Mouse (Mus musculus) thymus, adult 2 months (tissue): ENCODE results near the gene Polr2f.

Experiments used
- CTCF ChIP-seq: fragments of 200-500 bp; IDR thresholded peaks from 2 replicates; pipeline ENCODE4 v1.5.1; 2012; ENCODE audit warnings: mild to moderate bottlenecking, control low read depth, low read length, moderate library complexity, borderline replicate concordance; ENCODE audit not compliant: control insufficient read depth, poor library complexity, insufficient read depth; ENCODE audit errors: extremely low read depth
- POLR2A ChIP-seq: fragments of 200-500 bp; IDR thresholded peaks from 2 replicates; pipeline ENCODE4 v1.6.1; 2012; ENCODE audit warnings: mild to moderate bottlenecking, low read length, control low read depth, moderate library complexity; ENCODE audit not compliant: control insufficient read depth, poor library complexity, insufficient read depth; ENCODE audit errors: extremely low read depth

DNA sequence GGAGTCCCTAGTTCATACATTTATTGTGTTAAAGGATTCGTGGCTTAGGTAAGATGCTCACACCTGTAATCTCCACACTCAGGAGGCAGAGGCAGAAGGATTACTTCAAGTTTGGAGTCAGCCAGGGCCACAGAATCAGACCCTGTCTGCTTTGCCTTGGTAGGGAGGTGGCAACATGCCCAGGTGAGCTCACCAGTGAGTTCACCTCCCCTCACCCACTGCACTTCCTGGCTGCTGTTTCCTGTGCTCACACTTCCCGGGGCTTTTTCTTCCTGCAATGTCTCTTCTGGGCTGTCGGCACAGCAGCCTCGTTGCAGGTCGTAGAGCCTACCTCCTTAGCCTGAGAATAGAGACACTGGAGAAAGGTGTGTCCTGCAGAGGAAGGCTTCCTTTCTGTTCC lies 25.5 kb upstream of the Polr2f start:
- TF ChIP-seq CTCF: no peak
- no peak for TF ChIP-seq POLR2A
